ENCODE assay signal across 9 mouse cellular contexts in the genomic region with DNA sequence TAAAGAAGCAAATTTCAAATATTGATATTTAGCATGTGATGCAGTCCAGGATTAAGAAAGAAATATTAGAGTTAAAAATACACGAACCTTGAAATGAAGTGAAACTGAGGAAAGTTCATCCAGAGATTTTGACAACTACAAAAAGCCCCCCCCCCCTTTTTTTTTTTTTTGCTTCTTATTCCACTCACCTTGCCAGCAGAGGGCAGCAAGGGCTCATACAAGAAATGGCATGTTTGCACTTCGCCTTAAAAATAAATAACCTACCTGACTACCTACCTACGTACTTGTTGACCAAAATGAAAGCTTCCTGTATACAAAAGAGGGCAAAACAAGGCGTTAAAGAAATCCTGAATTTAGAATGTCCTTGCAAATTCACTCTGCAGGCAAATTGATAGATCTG.
DNase-seq lines count a peak whose midpoint lies in the region; ATAC-seq and TF ChIP-seq lines count a peak whose summit lies in the region.
"Had no signal": no experiment of that assay in that cellular context is flagged by ENCODE, and none has a peak within 500 bp of the region (broad histone marks: within the 10 kb centered on the region; RNA-seq: fewer than 3 reads in every experiment).

No protein-coding gene starts in this region.

- no peak for ATAC-seq in heart, postnatal 0 days (ENCODE audit: insufficient read depth, low read depth)
- ATAC-seq in heart, embryonic 11.5 days (replicated peaks; ENCODE audit: insufficient number of reproducible peaks, low FRiP score, low TSS enrichment), result no peak
- no peak for ATAC-seq in inflammation-experienced regulatory T-cells, adult 6 months

- H3K4me3 ChIP-seq in heart, postnatal 0 days (ENCODE audit: low read depth, low read length), result no peak overlapping the region
- no peak overlapping the region for H3K4me3 ChIP-seq in heart, embryonic 11.5 days (ENCODE audit: low read depth, low read length)
- H3K4me3 ChIP-seq: heart, embryonic 13.5 days had no signal

- 41% methylated on average over 4 of the region's 4 CpGs for WGBS in heart, postnatal 0 days
- WGBS in heart, embryonic 11.5 days (ENCODE audit: insufficient replicate concordance), result 53% methylated on average over 4 of the region's 4 CpGs

- no peak overlapping the region for H3K4me2 ChIP-seq in heart, postnatal 0 days (ENCODE audit: low read depth, low read length)
- no peak overlapping the region for H3K4me2 ChIP-seq in heart, embryonic 11.5 days
- H3K4me2 ChIP-seq: heart, embryonic 13.5 days had no signal

- H3K27ac ChIP-seq in heart, postnatal 0 days (ENCODE audit: low read depth), result no peak overlapping the region
- H3K27ac ChIP-seq in heart, embryonic 11.5 days (ENCODE audit: low read depth, low read length), result no peak overlapping the region
- H3K27ac ChIP-seq: heart, embryonic 13.5 days had no signal

- peak; percentile 6 for DNase-seq in heart, postnatal 0 days (ENCODE audit: low spot score)
- DNase-seq in ovary, postnatal 36 days (ENCODE audit: low spot score), result peak; percentile 9
- no peak for DNase-seq in ovary, adult 18-20 months (ENCODE audit: low spot score)
- DNase-seq in c-Kit-positive CD71-negative TER-119-negative erythroid progenitor cells, embryonic 14.5 days (ENCODE audit: low read depth), result peak; percentile 12
- peak; percentile 16 for DNase-seq in lung, postnatal 25 days (ENCODE audit: low spot score)
- no peak for DNase-seq in cerebellum, adult 9-11 months

- no peak for TF ChIP-seq EP300 in heart, postnatal 0 days (IDR thresholded peaks at IDR 0.05; ENCODE audit: low read depth)

- H3K9ac ChIP-seq in heart, postnatal 0 days (replicated peaks; ENCODE audit: low read depth, low read length), result no peak overlapping the region
- H3K9ac ChIP-seq in heart, embryonic 11.5 days (ENCODE audit: low read depth, low read length), result no peak overlapping the region
- H3K9ac ChIP-seq: heart, embryonic 13.5 days had no signal

- H3K27me3 ChIP-seq in heart, postnatal 0 days (ENCODE audit: control insufficient read depth, insufficient read depth, low read length), result no peaks in the 10 kb centered on the region
- H3K27me3 ChIP-seq in heart, embryonic 11.5 days (ENCODE audit: control insufficient read depth, insufficient read depth, low read length), result no peaks in the 10 kb centered on the region
- H3K27me3 ChIP-seq: heart, embryonic 13.5 days had no signal

- H3K36me3 ChIP-seq in heart, postnatal 0 days (replicated peaks; ENCODE audit: control insufficient read depth, insufficient read depth, low read length), result no peaks in the 10 kb centered on the region
- H3K36me3 ChIP-seq in heart, embryonic 11.5 days (ENCODE audit: control insufficient read depth, insufficient read depth, low read length), result no peaks in the 10 kb centered on the region
- H3K36me3 ChIP-seq: heart, embryonic 13.5 days had no signal

- no peaks in the 10 kb centered on the region for H3K4me1 ChIP-seq in heart, postnatal 0 days (ENCODE audit: control insufficient read depth, insufficient read depth)
- H3K4me1 ChIP-seq in heart, embryonic 11.5 days (ENCODE audit: control insufficient read depth, insufficient read depth, low read length), result no peaks in the 10 kb centered on the region

- no peaks in the 10 kb centered on the region for H3K9me3 ChIP-seq in heart, postnatal 0 days (replicated peaks; ENCODE audit: control insufficient read depth, low read length)
- H3K9me3 ChIP-seq in heart, embryonic 11.5 days (replicated peaks; ENCODE audit: control insufficient read depth, low read length), result no peaks in the 10 kb centered on the region
- H3K9me3 ChIP-seq: heart, embryonic 13.5 days had no signal

- TF ChIP-seq CTCF in heart, postnatal 0 days (IDR thresholded peaks at IDR 0.05; ENCODE audit: low read depth), result peak; percentile 47

Comparison
In these comparisons a context has a peak if more than half of its experiments do, and no peak if none do; other contexts are left out.
1. DNase-seq: peak in heart, postnatal 0 days (single experiment), ovary, postnatal 36 days (single experiment), c-Kit-positive CD71-negative TER-119-negative erythroid progenitor cells, embryonic 14.5 days (single experiment) and lung, postnatal 25 days (single experiment); none in ovary, adult 18-20 months (single experiment) and cerebellum, adult 9-11 months (single experiment).